Mouse (Mus musculus) bone marrow, adult 2 months (tissue): ENCODE data around the gene Lrrc45.

Experiments used
- CTCF ChIP-seq: fragments of 200-500 bp; IDR thresholded peaks from 2 replicates; pipeline ENCODE4 v1.5.1; 2011; ENCODE audit warnings: low read length, control low read depth; ENCODE audit not compliant: control insufficient read depth, insufficient read depth
- POLR2A ChIP-seq: fragments of 200-500 bp; IDR thresholded peaks from 2 replicates; pipeline ENCODE4 v1.6.1; 2011; ENCODE audit warnings: low read depth, mild to moderate bottlenecking, control low read depth, low read length, borderline replicate concordance; ENCODE audit not compliant: control insufficient read depth

GRCm38 (mm10) chr11:120723509-120723908, 9.8 kb downstream of the Lrrc45 start:
- TF ChIP-seq POLR2A (no peak), CTCF (no peak)
